Mouse (Mus musculus): Measurements from ENCODE around the gene Lrrk1. TPM values are rescaled to one million over a fixed set of nuclear protein-coding genes. Genes with fewer than 3 reads are reported as not detected.

The Lrrk1 gene
- polyA plus RNA-seq, 1 experiment from 2014 or later = 2.2 TPM

GRCm38 (mm10) chr7:66180711-66181365, 207.3 kb downstream of the Lrrk1 start:
- 84% methylated on average over 10 of the region's 10 CpGs for WGBS
- no peak overlapping the region for H3K27ac ChIP-seq (replicated peaks)
- H3K4me2 ChIP-seq (replicated peaks) = no peak overlapping the region
- no peak overlapping the region for H3K4me3 ChIP-seq
- no peaks in the 10 kb centered on the region for H3K27me3 ChIP-seq
- H3K9me3 ChIP-seq = no peaks in the 10 kb centered on the region
- no peak overlapping the region for H3K9ac ChIP-seq (replicated peaks)
- peaks cover 11% of the 10 kb centered on the region; the same call in 1 of the 2 replicates for H3K4me1 ChIP-seq
- ATAC-seq (replicated peaks) = no peak
- no peaks in the 10 kb centered on the region for H3K36me3 ChIP-seq

GRCm38 (mm10) chr7:66180260-66180659, 207.9 kb downstream of the Lrrk1 start:
- Histone ChIP-seq H3K27me3 (no peaks in the 10 kb centered on the region), H3K4me1 (peaks cover 11% of the 10 kb centered on the region; the same call in 1 of the 2 replicates), H3K4me2 (replicated peaks) (no peak overlapping the region), H3K9ac (replicated peaks) (no peak overlapping the region), H3K9me3 (no peaks in the 10 kb centered on the region), H3K27ac (replicated peaks) (no peak overlapping the region), H3K4me3 (no peak overlapping the region), H3K36me3 (no peaks in the 10 kb centered on the region)
- no peak for ATAC-seq (replicated peaks)
- WGBS = 84% methylated on average over 3 of the region's 3 CpGs

- no peak overlapping the region for H3K4me2 ChIP-seq (replicated peaks)
- ATAC-seq (replicated peaks) = no peak
- H3K4me1 ChIP-seq = peaks cover 11% of the 10 kb centered on the region; the same call in 1 of the 2 replicates
- H3K27me3 ChIP-seq = no peaks in the 10 kb centered on the region
- H3K9me3 ChIP-seq = no peaks in the 10 kb centered on the region
- no peak overlapping the region for H3K27ac ChIP-seq (replicated peaks)
- no peaks in the 10 kb centered on the region for H3K36me3 ChIP-seq
- no peak overlapping the region for H3K9ac ChIP-seq (replicated peaks)
- H3K4me3 ChIP-seq = no peak overlapping the region
- 77% methylated on average over 7 of the region's 7 CpGs for WGBS
These were observed 208.4 kb downstream of the Lrrk1 start for GRCm38 (mm10) chr7:66179711-66180110.

- no peak overlapping the region for H3K9ac ChIP-seq (replicated peaks)
- H3K4me1 ChIP-seq = peaks cover 11% of the 10 kb centered on the region; the same call in 1 of the 2 replicates
- H3K9me3 ChIP-seq = no peaks in the 10 kb centered on the region
- WGBS = 63% methylated on average over 10 of the region's 10 CpGs
- peaks cover 4% of the 10 kb centered on the region; the same call in 1 of the 2 replicates for H3K36me3 ChIP-seq
- H3K27me3 ChIP-seq = no peaks in the 10 kb centered on the region
- no peak overlapping the region for H3K4me2 ChIP-seq (replicated peaks)
- H3K27ac ChIP-seq (replicated peaks) = no peak overlapping the region
- H3K4me3 ChIP-seq = no peak overlapping the region
- peak; percentile 57; the same call in 1 of the 2 replicates for ATAC-seq (replicated peaks)
These were observed 209.0 kb downstream of the Lrrk1 start for GRCm38 (mm10) chr7:66179120-66179581.

- no peak overlapping the region for H3K9ac ChIP-seq (replicated peaks)
- no peaks in the 10 kb centered on the region for H3K27me3 ChIP-seq
- peaks cover 12% of the 10 kb centered on the region for H3K36me3 ChIP-seq
- H3K4me3 ChIP-seq = no peak overlapping the region
- H3K27ac ChIP-seq (replicated peaks) = no peak overlapping the region
- WGBS = 92% methylated on average over 6 of the region's 6 CpGs
- peaks cover 11% of the 10 kb centered on the region; the same call in 1 of the 2 replicates for H3K4me1 ChIP-seq
- no peaks in the 10 kb centered on the region for H3K9me3 ChIP-seq
- no peak overlapping the region for H3K4me2 ChIP-seq (replicated peaks)
- no peak for ATAC-seq (replicated peaks)
These were observed 210.0 kb downstream of the Lrrk1 start for GRCm38 (mm10) chr7:66178101-66178500.

- 86% methylated on average over 4 of the region's 4 CpGs for WGBS
- H3K4me1 ChIP-seq = peaks cover 11% of the 10 kb centered on the region; the same call in 1 of the 2 replicates
- H3K27me3 ChIP-seq = no peaks in the 10 kb centered on the region
- H3K36me3 ChIP-seq = peaks cover 19% of the 10 kb centered on the region
- no peak for ATAC-seq (replicated peaks)
- H3K27ac ChIP-seq (replicated peaks) = no peak overlapping the region
- no peak overlapping the region for H3K9ac ChIP-seq (replicated peaks)
- no peak overlapping the region for H3K4me3 ChIP-seq
- no peaks in the 10 kb centered on the region for H3K9me3 ChIP-seq
- no peak overlapping the region for H3K4me2 ChIP-seq (replicated peaks)
These were observed 211.2 kb downstream of the Lrrk1 start for GRCm38 (mm10) chr7:66176929-66177328.

Small RNA genes within 50 kb of the gene (microRNA-seq; reads per million reads assigned to microRNA genes)
- not detected for gene Mir7057

Other genes starting within 250 kb of the Lrrk1 start
- not detected in 2 replicates for gene Gm10974, start 22.4 kb downstream of the Lrrk1 start, polyA plus RNA-seq (2015; fragmentation: Nextera tagmentation; extraction: Ambion mirVana)
- gene Aldh1a3, start 39.2 kb upstream of the Lrrk1 start, polyA plus RNA-seq (2015; fragmentation: Nextera tagmentation; extraction: Ambion mirVana) = 6.6 and 6.7 TPM in 2 replicates

All from forebrain, embryonic 15.5 days (tissue).